Mouse (Mus musculus) stomach, postnatal 0 days (tissue): ENCODE data around the gene Sash1. TPM values are rescaled to one million over a fixed set of nuclear protein-coding genes. Genes with fewer than 3 reads are reported as not detected.
A peak's percentile ranks its signal among the peaks of the same experiment; 100 is the strongest.

ENCODE experiments used
- ATAC-seq: fragments of 200-750 bp; cut with Nextera tagmentation; 2 replicates; pipeline ENCODE4 v1.8.0; 2017; ENCODE audit not compliant: low FRiP score, low TSS enrichment
- DNase-seq: peaks from one replicate; pipeline ENCODE4 v3.0.0-alpha.2; 2016; ENCODE audit warnings: low spot score
- H3K27ac ChIP-seq: fragments of 300-500 bp; sonication (generic); replicated peaks from 2 replicates; pipeline ENCODE4 v1.5.1; 2014; ENCODE audit warnings: mild to moderate bottlenecking, control low read depth
- H3K27me3 ChIP-seq: fragments of 300-500 bp; sonication (generic); 2 replicates; pipeline ENCODE4 v1.6.1; 2014; ENCODE audit warnings: low read length; ENCODE audit not compliant: control insufficient read depth, insufficient read depth
- H3K36me3 ChIP-seq: fragments of 300-500 bp; sonication (generic); 2 replicates; pipeline ENCODE4 v1.6.1; 2014; ENCODE audit warnings: low read length, mixed read lengths; ENCODE audit not compliant: control insufficient read depth, insufficient read depth
- H3K4me1 ChIP-seq: fragments of 300-500 bp; sonication (generic); replicated peaks from 2 replicates; pipeline ENCODE4 v1.6.1; 2014; ENCODE audit warnings: antibody characterized with exemption; ENCODE audit not compliant: control insufficient read depth, insufficient read depth
- H3K4me2 ChIP-seq: fragments of 300-500 bp; sonication (generic); replicated peaks from 2 replicates; pipeline ENCODE4 v1.6.1; 2014; ENCODE audit warnings: low read depth, mild to moderate bottlenecking, control low read depth, moderate library complexity
- H3K4me3 ChIP-seq: fragments of 300-500 bp; sonication (generic); 2 replicates; pipeline ENCODE4 v1.5.1; 2014; ENCODE audit warnings: low read depth, low read length, control low read depth
- H3K9ac ChIP-seq: fragments of 300-500 bp; sonication (generic); 2 replicates; pipeline ENCODE4 v1.6.1; 2014; ENCODE audit warnings: mild to moderate bottlenecking, low read length, control low read depth, mixed read lengths
- H3K9me3 ChIP-seq: fragments of 300-500 bp; sonication (generic); 2 replicates; pipeline ENCODE4 v1.6.1; 2016; ENCODE audit warnings: low read length; ENCODE audit not compliant: control insufficient read depth
- CTCF ChIP-seq: IDR thresholded peaks from 2 replicates; pipeline ENCODE4 v1.5.1; 2016; ENCODE audit warnings: antibody characterized with exemption, low read depth, mild to moderate bottlenecking, moderate library complexity
- EP300 ChIP-seq: optimal IDR thresholded peaks from 2 replicates; pipeline ENCODE3; 2016; ENCODE audit warnings: antibody characterized with exemption
- WGBS: fragments of 180-500 bp; shearing (Covaris S2); extraction: QIAGEN DNeasy Blood & Tissue Kit; methylation state at CpG from one replicate; pipeline ENCODE4 v1.1.7; 2014; 5-methylcytosine and 5-hydroxymethylcytosine counted together
- polyA plus RNA-seq: library from polyadenylated mRNA; unstranded; fragments of >200 nt; fragmentation: Nextera tagmentation; extraction: Ambion mirVana; gene quantifications from 2 replicates; pipeline ENCODE4 v1.2.1, GENCODE M21; 2015

Gene Sash1
- polyA plus RNA-seq, 1 experiment from 2014 or later = 3.8 TPM

DNA sequence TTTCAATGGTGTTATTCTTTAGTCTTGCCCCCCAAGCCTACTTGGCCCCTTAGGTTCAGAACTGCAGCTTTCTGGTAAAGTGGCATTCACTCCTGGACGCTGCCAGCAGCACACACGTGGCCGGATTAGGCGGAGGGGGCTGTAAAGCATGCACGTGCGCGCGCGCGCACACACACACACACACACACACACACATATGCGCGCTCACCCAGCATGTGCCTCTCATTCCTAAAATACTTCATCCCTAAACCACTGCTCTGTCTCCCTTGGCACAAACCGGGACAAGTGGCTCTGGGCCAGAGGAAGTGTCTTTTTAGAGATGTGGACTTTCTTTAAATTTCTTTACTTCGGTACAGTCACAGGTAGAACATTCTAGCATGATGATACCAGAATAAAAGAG, 72.6 kb downstream of the Sash1 start:
- Histone ChIP-seq H3K27ac (no peak overlapping the region), H3K9me3 (no peaks in the 10 kb centered on the region)

DNA sequence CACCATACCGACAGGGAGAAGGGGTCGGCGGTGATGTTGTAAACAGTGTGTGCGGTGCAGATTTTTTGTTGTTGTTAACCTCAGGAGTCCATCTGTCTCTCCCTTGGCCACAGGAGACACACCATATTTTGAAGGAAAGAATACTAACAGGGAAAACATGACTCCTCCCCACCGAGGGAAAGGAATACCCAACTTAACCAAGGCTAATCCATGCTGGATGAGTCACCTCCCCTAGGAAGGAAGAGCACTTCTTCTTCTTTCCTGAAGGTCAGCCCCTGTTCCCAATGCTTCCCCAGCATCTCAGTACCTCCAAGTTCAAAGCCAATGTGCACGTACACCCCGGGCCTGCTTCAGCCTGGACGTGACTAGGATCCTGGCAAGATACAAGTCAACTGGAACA, 73.1 kb downstream of the Sash1 start:
- ATAC-seq (no peak), DNase-seq (no peak)
- Histone ChIP-seq H3K27ac (no peak overlapping the region), H3K4me1 (no peaks in the 10 kb centered on the region; the same call in 1 of the 2 replicates), H3K4me3 (no peak overlapping the region), H3K9ac (no peak overlapping the region), H3K9me3 (no peaks in the 10 kb centered on the region), H3K27me3 (no peaks in the 10 kb centered on the region), H3K4me2 (no peak overlapping the region), H3K36me3 (no peaks in the 10 kb centered on the region)
- WGBS = 72% methylated on average over 8 of the region's 8 CpGs
- TF ChIP-seq EP300 (no peak), CTCF (no peak)

More for the DNA sequence above, 72.6 kb downstream of the Sash1 start:
- WGBS = 77% methylated on average over 14 of the region's 14 CpGs
- Histone ChIP-seq H3K4me2 (no peak overlapping the region), H3K4me1 (no peaks in the 10 kb centered on the region; the same call in 1 of the 2 replicates), H3K36me3 (no peaks in the 10 kb centered on the region), H3K27me3 (no peaks in the 10 kb centered on the region), H3K9ac (no peak overlapping the region), H3K4me3 (no peak overlapping the region)
- ATAC-seq = no peak
- no peak for DNase-seq
- TF ChIP-seq EP300 (no peak), CTCF (no peak)

DNA sequence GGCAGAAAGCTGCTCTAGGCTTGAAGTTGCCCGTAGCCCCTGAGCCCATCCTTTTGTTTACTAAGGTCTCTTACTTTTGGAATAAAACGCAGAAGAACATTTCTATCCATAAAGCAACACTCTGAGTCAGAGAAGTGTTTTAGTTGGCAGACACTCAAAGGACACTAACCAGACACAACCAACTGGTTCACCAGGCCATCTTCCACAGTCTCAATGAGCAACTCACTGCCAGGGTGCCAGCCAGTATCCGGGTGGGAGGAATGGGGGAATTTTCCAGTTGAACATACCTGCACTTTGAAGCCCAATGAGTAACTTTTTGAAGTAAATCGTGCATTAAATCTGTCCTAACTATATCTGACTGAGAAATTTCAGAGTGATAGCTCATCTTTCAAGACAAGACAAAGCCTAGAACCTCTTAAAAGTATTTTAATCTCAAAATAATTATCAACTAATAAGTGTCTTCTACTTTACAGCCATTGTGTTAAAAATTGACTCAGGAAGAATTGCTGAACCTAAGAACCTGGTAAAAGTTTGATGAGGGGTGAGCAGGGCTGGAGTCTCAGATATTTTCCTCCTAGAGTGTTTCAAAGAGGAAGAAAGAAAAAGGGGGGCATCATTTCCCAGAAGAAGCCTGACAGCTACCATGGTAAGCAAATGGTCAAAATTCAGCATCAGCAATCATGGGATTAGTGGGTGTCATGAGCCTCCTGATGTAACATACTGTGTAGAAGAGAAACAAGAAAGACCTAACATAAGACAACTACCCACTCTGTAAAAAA, 74.4 kb downstream of the Sash1 start:
- H3K9me3 ChIP-seq = no peaks in the 10 kb centered on the region
- no peaks in the 10 kb centered on the region for H3K27me3 ChIP-seq
- no peak overlapping the region for H3K4me3 ChIP-seq
- H3K4me2 ChIP-seq = no peak overlapping the region
- H3K4me1 ChIP-seq = no peaks in the 10 kb centered on the region; the same call in 1 of the 2 replicates
- no peak overlapping the region for H3K9ac ChIP-seq
- no peak overlapping the region for H3K27ac ChIP-seq
- TF ChIP-seq CTCF (no peak), EP300 (no peak)
- DNase-seq (no peak), ATAC-seq (no peak)
- no peaks in the 10 kb centered on the region for H3K36me3 ChIP-seq
- WGBS = 70% methylated on average over 4 of the region's 4 CpGs

DNA sequence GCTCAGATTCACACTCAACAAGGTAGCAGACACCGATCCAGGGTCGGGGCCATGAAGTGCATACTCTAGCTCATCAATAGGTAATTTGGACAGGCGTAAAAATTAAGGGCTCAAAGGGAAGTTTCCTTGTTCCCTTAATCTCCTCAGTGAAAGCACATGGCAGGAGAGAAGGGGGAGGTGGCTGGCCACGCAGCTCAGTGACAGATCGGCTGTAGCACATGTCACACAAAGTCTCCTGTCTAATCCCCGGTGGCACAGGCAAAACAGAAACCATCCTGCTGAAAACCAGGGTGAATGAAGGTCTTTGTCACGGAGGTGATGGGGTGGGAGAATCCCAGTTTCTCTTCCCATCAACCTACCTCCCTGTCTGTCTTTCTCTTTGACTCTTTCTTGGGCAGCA, 75.4 kb downstream of the Sash1 start:
- Histone ChIP-seq H3K4me1 (no peaks in the 10 kb centered on the region; the same call in 1 of the 2 replicates), H3K4me3 (no peak overlapping the region), H3K9me3 (no peaks in the 10 kb centered on the region), H3K27me3 (no peaks in the 10 kb centered on the region), H3K9ac (no peak overlapping the region), H3K36me3 (no peaks in the 10 kb centered on the region), H3K27ac (no peak overlapping the region), H3K4me2 (no peak overlapping the region)
- no peak for DNase-seq
- TF ChIP-seq CTCF (no peak), EP300 (no peak)
- ATAC-seq = no peak
- WGBS = 88% methylated on average over 7 of the region's 7 CpGs

DNA sequence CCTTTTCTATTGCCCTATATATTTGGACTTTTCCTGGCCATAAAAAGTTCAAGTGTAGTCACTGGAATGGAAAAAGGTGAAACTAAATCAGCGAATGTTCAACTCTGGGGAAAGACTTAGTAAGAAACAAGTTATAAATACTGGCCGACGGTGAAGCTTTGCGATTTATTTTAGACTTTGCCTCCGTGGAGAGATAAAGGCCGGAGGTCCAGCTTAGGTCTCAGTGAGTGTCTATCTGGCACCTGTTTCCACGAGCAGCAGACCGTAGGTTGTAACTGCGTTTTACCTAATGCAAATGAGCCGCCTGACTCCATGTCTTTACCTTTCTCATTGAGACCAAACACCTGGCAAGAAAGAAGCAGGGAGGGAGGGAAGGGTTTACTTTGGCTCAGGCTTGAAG, 77.5 kb downstream of the Sash1 start:
- 80% methylated on average over 10 of the region's 10 CpGs for WGBS

DNA sequence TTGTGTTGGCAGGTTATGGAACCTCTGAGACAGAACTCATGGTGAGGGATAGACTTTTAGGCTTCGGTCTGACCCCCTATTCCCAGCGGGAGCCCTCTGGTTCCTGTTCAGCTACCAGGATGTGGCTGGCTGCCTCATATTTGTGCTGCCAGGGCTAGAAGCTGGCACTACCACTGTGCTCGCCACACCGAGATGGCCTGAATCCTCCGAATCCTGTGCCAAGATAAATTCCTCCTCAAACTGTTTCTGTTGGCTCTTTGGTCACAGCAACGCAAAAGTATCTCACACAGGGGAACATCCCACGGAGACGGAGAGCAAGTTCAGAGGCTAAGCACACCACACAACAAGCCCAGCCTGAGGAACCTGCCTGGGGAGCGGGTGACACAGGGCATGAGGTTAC, 78.3 kb downstream of the Sash1 start:
- 82% methylated on average over 9 of the region's 9 CpGs for WGBS
- Histone ChIP-seq H3K4me1 (no peaks in the 10 kb centered on the region), H3K4me2 (no peak overlapping the region), H3K27me3 (no peaks in the 10 kb centered on the region), H3K27ac (no peak overlapping the region), H3K4me3 (no peak overlapping the region), H3K9ac (no peak overlapping the region), H3K9me3 (no peaks in the 10 kb centered on the region), H3K36me3 (no peaks in the 10 kb centered on the region)
- TF ChIP-seq EP300 (no peak), CTCF (no peak)
- DNase-seq (no peak), ATAC-seq (peak; percentile 36; the same call in 1 of the 2 replicates)

More for the DNA sequence above, 77.5 kb downstream of the Sash1 start:
- no peak for ATAC-seq
- Histone ChIP-seq H3K9ac (no peak overlapping the region), H3K36me3 (no peaks in the 10 kb centered on the region), H3K27ac (no peak overlapping the region), H3K4me1 (no peaks in the 10 kb centered on the region; the same call in 1 of the 2 replicates), H3K4me2 (no peak overlapping the region), H3K4me3 (no peak overlapping the region), H3K27me3 (no peaks in the 10 kb centered on the region), H3K9me3 (no peaks in the 10 kb centered on the region)
- no peak for DNase-seq
- no peak for TF ChIP-seq EP300
- no peak for TF ChIP-seq CTCF
